Mouse (Mus musculus): ENCODE results near the gene Cep44.

GRCm38 (mm10) chr8:56489496-56489895, 61.4 kb downstream of the Cep44 start:
- TF ChIP-seq CTCF (IDR thresholded peaks at IDR 0.05; ENCODE audit: low read depth, low read length) (no peak), POLR2A (IDR thresholded peaks at IDR 0.05; ENCODE audit: extremely low read depth, insufficient read depth, low read length) (no peak)

All from liver, adult 2 months (tissue).